Mouse (Mus musculus): ENCODE measurements around the gene Hat1. TPM values are rescaled to one million over a fixed set of nuclear protein-coding genes. Genes with fewer than 3 reads are reported as not detected.

The Hat1 gene
- polyA plus RNA-seq, 1 experiment: 66.2 TPM

- Histone ChIP-seq H3K4me3 (ENCODE audit: insufficient read depth, low read length) (no peak overlapping the region), H3K27ac (ENCODE audit: insufficient read depth, low read length) (no peak overlapping the region), H3K4me1 (ENCODE audit: control insufficient read depth, insufficient read depth, low read length) (no peaks in the 10 kb centered on the region)
- no peak for TF ChIP-seq POLR2A (IDR thresholded peaks at IDR 0.05; ENCODE audit: low read depth, low read length)
- TF ChIP-seq CTCF (IDR thresholded peaks at IDR 0.05; ENCODE audit: borderline replicate concordance, insufficient read depth, low read length): no peak
Measured at GRCm38 (mm10) chr2:71459659-71460058, 70.9 kb downstream of the Hat1 start.

GRCm38 (mm10) chr2:71461139-71461538 is 72.4 kb downstream of the Hat1 start:
- Histone ChIP-seq H3K27ac (ENCODE audit: insufficient read depth, low read length) (no peak overlapping the region), H3K4me3 (ENCODE audit: insufficient read depth, low read length) (no peak overlapping the region), H3K4me1 (ENCODE audit: control insufficient read depth, insufficient read depth, low read length) (no peaks in the 10 kb centered on the region)
- TF ChIP-seq POLR2A (IDR thresholded peaks at IDR 0.05; ENCODE audit: low read depth, low read length) (no peak), CTCF (IDR thresholded peaks at IDR 0.05; ENCODE audit: borderline replicate concordance, insufficient read depth, low read length) (no peak)

GRCm38 (mm10) chr2:71461589-71461988 is 72.8 kb downstream of the Hat1 start:
- no peaks in the 10 kb centered on the region for H3K4me1 ChIP-seq (ENCODE audit: control insufficient read depth, insufficient read depth, low read length)
- TF ChIP-seq POLR2A (IDR thresholded peaks at IDR 0.05; ENCODE audit: low read depth, low read length) (no peak), CTCF (IDR thresholded peaks at IDR 0.05; ENCODE audit: borderline replicate concordance, insufficient read depth, low read length) (no peak)
- H3K4me3 ChIP-seq (ENCODE audit: insufficient read depth, low read length): no peak overlapping the region
- no peak overlapping the region for H3K27ac ChIP-seq (ENCODE audit: insufficient read depth, low read length)

GRCm38 (mm10) chr2:71462066-71462465 is 73.3 kb downstream of the Hat1 start:
- H3K4me1 ChIP-seq (ENCODE audit: control insufficient read depth, insufficient read depth, low read length): no peaks in the 10 kb centered on the region
- H3K4me3 ChIP-seq (ENCODE audit: insufficient read depth, low read length): no peak overlapping the region
- no peak overlapping the region for H3K27ac ChIP-seq (ENCODE audit: insufficient read depth, low read length)
- TF ChIP-seq CTCF (IDR thresholded peaks at IDR 0.05; ENCODE audit: borderline replicate concordance, insufficient read depth, low read length) (no peak), POLR2A (IDR thresholded peaks at IDR 0.05; ENCODE audit: low read depth, low read length) (no peak)

GRCm38 (mm10) chr2:71462553-71462952 is 73.8 kb downstream of the Hat1 start:
- Histone ChIP-seq H3K4me1 (ENCODE audit: control insufficient read depth, insufficient read depth, low read length) (no peaks in the 10 kb centered on the region), H3K27ac (ENCODE audit: insufficient read depth, low read length) (no peak overlapping the region), H3K4me3 (ENCODE audit: insufficient read depth, low read length) (no peak overlapping the region)
- no peak for TF ChIP-seq POLR2A (IDR thresholded peaks at IDR 0.05; ENCODE audit: low read depth, low read length)
- no peak for TF ChIP-seq CTCF (IDR thresholded peaks at IDR 0.05; ENCODE audit: borderline replicate concordance, insufficient read depth, low read length)

- H3K27ac ChIP-seq (ENCODE audit: insufficient read depth, low read length): no peak overlapping the region
- H3K4me3 ChIP-seq (ENCODE audit: insufficient read depth, low read length): no peak overlapping the region
- H3K4me1 ChIP-seq (ENCODE audit: control insufficient read depth, insufficient read depth, low read length): no peaks in the 10 kb centered on the region
- TF ChIP-seq CTCF (IDR thresholded peaks at IDR 0.05; ENCODE audit: borderline replicate concordance, insufficient read depth, low read length) (no peak), POLR2A (IDR thresholded peaks at IDR 0.05; ENCODE audit: low read depth, low read length) (no peak)
Measured at GRCm38 (mm10) chr2:71466103-71466502, 77.3 kb downstream of the Hat1 start.

- no peaks in the 10 kb centered on the region for H3K4me1 ChIP-seq (ENCODE audit: control insufficient read depth, insufficient read depth, low read length)
- no peak overlapping the region for H3K4me3 ChIP-seq (ENCODE audit: insufficient read depth, low read length)
Measured at GRCm38 (mm10) chr2:71466861-71467450, 78.2 kb downstream of the Hat1 start.

GRCm38 (mm10) chr2:71471094-71471493 is 82.3 kb downstream of the Hat1 start:
- H3K27ac ChIP-seq (ENCODE audit: insufficient read depth, low read length): no peak overlapping the region
- H3K4me1 ChIP-seq (ENCODE audit: control insufficient read depth, insufficient read depth, low read length): peaks cover 2% of the 10 kb centered on the region; the same call in 1 of the 2 replicates
- TF ChIP-seq CTCF (IDR thresholded peaks at IDR 0.05; ENCODE audit: borderline replicate concordance, insufficient read depth, low read length) (no peak), POLR2A (IDR thresholded peaks at IDR 0.05; ENCODE audit: low read depth, low read length) (no peak)
- H3K4me3 ChIP-seq (ENCODE audit: insufficient read depth, low read length): no peak overlapping the region

More at GRCm38 (mm10) chr2:71466861-71467450, 78.2 kb downstream of the Hat1 start:
- H3K27ac ChIP-seq (ENCODE audit: insufficient read depth, low read length): no peak overlapping the region
- TF ChIP-seq POLR2A (IDR thresholded peaks at IDR 0.05; ENCODE audit: low read depth, low read length) (no peak), CTCF (IDR thresholded peaks at IDR 0.05; ENCODE audit: borderline replicate concordance, insufficient read depth, low read length) (no peak)

- TF ChIP-seq CTCF (IDR thresholded peaks at IDR 0.05; ENCODE audit: borderline replicate concordance, insufficient read depth, low read length) (no peak), POLR2A (IDR thresholded peaks at IDR 0.05; ENCODE audit: low read depth, low read length) (no peak)
- H3K4me1 ChIP-seq (ENCODE audit: control insufficient read depth, insufficient read depth, low read length): peaks cover 2% of the 10 kb centered on the region; the same call in 1 of the 2 replicates
- H3K4me3 ChIP-seq (ENCODE audit: insufficient read depth, low read length): no peak overlapping the region
- peak overlapping the region; percentile 30 for H3K27ac ChIP-seq (ENCODE audit: insufficient read depth, low read length)
Measured at GRCm38 (mm10) chr2:71473830-71474229, 85.1 kb downstream of the Hat1 start.

GRCm38 (mm10) chr2:71474345-71474744 is 85.6 kb downstream of the Hat1 start:
- TF ChIP-seq POLR2A (IDR thresholded peaks at IDR 0.05; ENCODE audit: low read depth, low read length): no peak
- TF ChIP-seq CTCF (IDR thresholded peaks at IDR 0.05; ENCODE audit: borderline replicate concordance, insufficient read depth, low read length): no peak
- Histone ChIP-seq H3K4me1 (ENCODE audit: control insufficient read depth, insufficient read depth, low read length) (peaks cover 2% of the 10 kb centered on the region; the same call in 1 of the 2 replicates), H3K4me3 (ENCODE audit: insufficient read depth, low read length) (no peak overlapping the region), H3K27ac (ENCODE audit: insufficient read depth, low read length) (peak overlapping the region; percentile 30)
